Mouse (Mus musculus): ENCODE measurements around the gene Zfp2. TPM values are rescaled to one million over a fixed set of nuclear protein-coding genes. Genes with fewer than 3 reads are reported as not detected.

Gene Zfp2
- 8.5 and 9.8 TPM in 2 replicates for polyA plus RNA-seq (2012; ENCODE audit: insufficient read depth, insufficient read length, missing spikeins)

DNA sequence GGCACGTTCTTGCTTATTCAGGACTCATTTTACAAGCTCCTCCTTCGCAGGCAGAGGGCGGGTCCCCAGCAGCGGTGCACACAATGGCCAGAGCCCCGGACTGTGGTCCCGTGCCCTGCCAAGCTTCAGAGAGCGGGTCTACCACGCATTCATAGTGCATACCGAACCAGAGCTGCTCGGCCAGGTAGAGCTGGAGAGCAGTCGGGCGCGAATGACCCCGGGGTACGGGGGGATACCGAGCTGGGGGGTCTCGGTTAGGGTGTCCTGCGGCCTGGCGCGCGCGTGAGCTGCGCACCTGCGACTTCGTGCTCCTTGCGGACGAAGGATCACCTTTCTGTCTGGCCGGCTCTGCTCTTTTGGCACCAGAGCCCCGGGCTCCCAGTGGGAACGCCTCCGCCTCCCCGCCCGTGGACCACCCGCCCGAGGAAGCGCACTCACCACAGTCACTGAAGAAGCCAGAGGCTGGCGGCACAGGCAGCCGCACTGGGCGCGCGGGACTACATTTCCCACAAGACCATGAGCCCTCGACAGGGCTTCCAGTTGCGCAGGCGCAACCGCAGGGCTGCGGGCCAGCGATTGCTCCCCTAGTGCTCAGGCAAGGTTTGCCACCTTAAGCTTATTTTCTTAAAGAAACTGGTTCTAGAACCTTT, at the start of gene Zfp2:
Gene Zfp2, minus strand, starts transcription at position 495 of the 650 bp plus-strand sequence.
- H3K27ac ChIP-seq (replicated peaks; ENCODE audit: low read depth, low read length), result no peak within 1 kb of the TSS
- peak within 1 kb of the TSS; percentile 79 for H3K4me3 ChIP-seq (ENCODE audit: insufficient read depth, low read depth, low read length)
- H3K4me1 ChIP-seq (ENCODE audit: control insufficient read depth, insufficient read depth, insufficient read length, low read length), result no peaks in the 10 kb centered on the region

DNA sequence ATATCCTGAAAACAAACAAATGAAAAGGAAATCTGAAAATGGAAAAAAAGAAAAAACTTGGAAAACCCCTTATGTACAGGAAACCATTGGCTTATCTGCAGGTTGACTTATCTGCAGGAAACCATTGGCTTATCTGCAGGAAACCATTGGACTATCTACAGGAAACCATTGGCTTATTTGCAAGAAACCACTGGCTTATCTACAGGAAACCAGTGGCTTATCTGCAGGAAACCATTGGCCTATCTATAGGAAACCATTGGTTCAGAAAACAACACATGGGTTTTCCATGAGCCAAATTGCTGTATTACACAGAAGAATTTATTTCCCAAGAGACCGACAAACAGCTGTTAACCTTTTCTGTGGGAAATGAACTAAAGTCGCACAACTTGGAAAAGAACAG, 48.9 kb upstream of the Zfp2 start:
- H3K4me3 ChIP-seq (ENCODE audit: insufficient read depth, low read depth, low read length), result no peak overlapping the region
- H3K4me1 ChIP-seq (ENCODE audit: control insufficient read depth, insufficient read depth, insufficient read length, low read length), result peaks cover 2% of the 10 kb centered on the region; the same call in 1 of the 2 replicates
- no peak overlapping the region for H3K27ac ChIP-seq (replicated peaks; ENCODE audit: low read depth, low read length)

DNA sequence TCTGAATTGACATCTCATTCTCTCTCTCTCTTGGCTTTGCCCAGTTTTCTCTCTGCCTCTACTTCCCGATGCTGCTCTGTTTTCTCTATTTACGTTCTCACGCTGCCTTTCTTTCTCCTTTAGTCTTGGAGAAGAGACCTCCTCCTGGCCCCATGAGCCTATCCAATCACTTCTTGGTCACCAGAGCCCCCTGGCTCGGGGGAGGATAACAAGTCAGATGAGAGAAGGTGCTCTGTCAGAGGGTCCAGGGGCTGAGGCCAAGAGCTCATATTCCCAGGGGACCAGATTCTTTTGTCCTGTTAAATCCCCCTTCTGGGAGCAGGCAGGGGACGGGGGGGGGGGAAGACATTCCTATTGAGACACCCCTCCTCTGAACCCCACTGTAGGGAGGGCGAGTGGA, 37.7 kb upstream of the Zfp2 start, which contains the start of gene Prop1:
Gene Prop1, minus strand, starts transcription at position 101 of the 400 bp plus-strand sequence.
- H3K4me1 ChIP-seq (ENCODE audit: control insufficient read depth, insufficient read depth, insufficient read length, low read length), result no peaks in the 10 kb centered on the region
- H3K4me3 ChIP-seq (ENCODE audit: insufficient read depth, low read depth, low read length), result no peak within 1 kb of the TSS
- H3K27ac ChIP-seq (replicated peaks; ENCODE audit: low read depth, low read length), result no peak within 1 kb of the TSS

DNA sequence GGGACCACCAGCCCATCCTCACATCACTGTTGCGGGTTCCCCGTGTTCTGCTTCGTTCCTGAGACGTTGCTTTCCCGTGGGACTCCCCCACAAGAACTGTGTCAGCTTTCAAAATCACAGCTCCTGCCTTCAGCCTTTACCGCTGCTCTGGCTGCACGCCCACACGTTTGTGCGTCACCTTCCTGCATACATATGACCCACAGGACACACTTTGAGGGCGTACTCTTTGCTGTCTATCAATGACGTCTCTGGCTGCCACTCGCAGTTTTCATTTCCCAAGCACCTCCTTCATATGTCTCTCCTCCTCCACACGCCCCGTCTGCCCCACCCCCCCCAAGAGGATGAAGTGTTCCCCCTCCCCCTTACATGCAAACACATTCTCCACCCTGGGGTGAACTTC, 36.3 kb upstream of the Zfp2 start:
- H3K4me3 ChIP-seq (ENCODE audit: insufficient read depth, low read depth, low read length), result no peak overlapping the region
- H3K4me1 ChIP-seq (ENCODE audit: control insufficient read depth, insufficient read depth, insufficient read length, low read length), result no peaks in the 10 kb centered on the region
- no peak overlapping the region for H3K27ac ChIP-seq (replicated peaks; ENCODE audit: low read depth, low read length)

DNA sequence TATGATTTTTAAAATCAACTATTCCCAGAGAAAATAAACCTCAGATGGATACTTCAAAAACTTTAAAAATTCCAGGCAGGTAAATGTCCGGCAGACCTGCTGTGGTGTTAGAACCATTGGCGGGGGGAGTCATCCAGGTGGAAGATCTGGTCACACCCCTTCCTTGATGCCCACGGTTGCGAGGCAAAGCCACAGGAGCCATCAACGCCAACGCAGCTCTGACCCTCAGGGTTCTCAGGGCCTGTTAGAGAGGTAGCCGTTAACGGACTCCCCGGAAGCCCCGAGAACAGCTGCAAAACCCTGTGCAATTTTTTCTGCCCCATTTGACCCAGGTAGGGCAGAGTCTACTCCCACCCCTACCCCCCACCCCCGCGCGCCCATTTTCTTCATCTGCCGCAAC, 27.5 kb upstream of the Zfp2 start, which contains the start of gene 4933414I15Rik:
Gene 4933414I15Rik, minus strand, starts transcription at position 260 of the 400 bp plus-strand sequence.
- Histone ChIP-seq H3K4me1 (ENCODE audit: control insufficient read depth, insufficient read depth, insufficient read length, low read length) (no peaks in the 10 kb centered on the region), H3K27ac (replicated peaks; ENCODE audit: low read depth, low read length) (no peak within 1 kb of the TSS), H3K4me3 (ENCODE audit: insufficient read depth, low read depth, low read length) (no peak within 1 kb of the TSS)

DNA sequence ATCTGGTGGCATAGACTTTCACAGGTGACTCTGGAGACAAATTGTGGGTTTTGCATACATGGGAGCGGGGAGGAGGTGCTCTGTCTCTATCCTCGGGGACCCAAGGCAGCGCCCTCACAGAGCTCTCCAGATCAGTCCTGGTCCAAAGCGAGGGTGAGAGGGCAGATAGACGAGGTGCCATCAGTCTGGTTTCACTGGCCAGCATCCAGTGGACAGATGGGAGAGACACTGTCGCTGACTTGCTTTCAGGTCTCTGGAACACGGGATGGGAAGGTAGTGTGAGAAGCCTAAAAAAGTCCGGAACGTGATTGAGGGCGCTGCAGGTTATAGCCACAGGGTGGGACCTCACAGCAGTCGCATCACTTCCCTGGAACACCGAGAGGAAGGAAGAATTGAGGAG, 26.4 kb upstream of the Zfp2 start:
- Histone ChIP-seq H3K4me3 (ENCODE audit: insufficient read depth, low read depth, low read length) (no peak overlapping the region), H3K27ac (replicated peaks; ENCODE audit: low read depth, low read length) (no peak overlapping the region), H3K4me1 (ENCODE audit: control insufficient read depth, insufficient read depth, insufficient read length, low read length) (no peaks in the 10 kb centered on the region)

DNA sequence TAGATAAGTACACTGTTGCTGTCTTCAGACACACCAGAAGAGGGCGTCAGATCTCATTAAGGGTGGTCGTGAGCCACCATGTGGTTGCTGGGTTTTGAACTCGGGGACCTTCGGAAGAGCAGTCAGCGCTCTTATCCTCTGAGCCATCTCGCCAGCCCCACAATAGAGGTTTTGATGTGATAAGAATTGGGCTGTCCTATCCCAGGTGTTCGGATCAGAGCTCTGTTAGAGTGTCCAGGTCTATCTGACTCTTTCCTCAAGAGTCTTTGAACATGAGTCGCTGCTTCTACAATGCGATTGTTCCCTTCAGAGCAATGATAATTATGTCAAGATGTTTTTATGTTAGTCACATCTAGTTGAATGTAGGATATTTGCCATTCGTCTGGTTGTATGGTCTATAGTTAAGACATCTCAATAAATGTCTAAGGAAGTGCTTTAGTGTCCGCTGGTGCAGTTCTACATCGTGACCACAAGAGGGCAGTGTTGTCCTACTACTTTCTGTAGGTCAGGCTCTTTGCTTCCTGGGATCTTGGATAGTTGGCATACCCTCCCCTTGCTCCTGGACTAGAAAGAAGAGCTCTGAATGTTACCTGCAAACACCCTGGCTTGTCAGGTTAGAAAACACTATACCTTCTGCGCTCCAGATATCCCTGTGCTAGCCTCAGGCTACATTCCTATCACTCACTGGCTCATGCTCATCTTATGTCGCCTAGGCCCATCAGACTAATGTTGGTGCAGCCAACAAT, 23.8 kb upstream of the Zfp2 start:
- Histone ChIP-seq H3K4me3 (ENCODE audit: insufficient read depth, low read depth, low read length) (no peak overlapping the region), H3K4me1 (ENCODE audit: control insufficient read depth, insufficient read depth, insufficient read length, low read length) (no peaks in the 10 kb centered on the region), H3K27ac (replicated peaks; ENCODE audit: low read depth, low read length) (no peak overlapping the region)

DNA sequence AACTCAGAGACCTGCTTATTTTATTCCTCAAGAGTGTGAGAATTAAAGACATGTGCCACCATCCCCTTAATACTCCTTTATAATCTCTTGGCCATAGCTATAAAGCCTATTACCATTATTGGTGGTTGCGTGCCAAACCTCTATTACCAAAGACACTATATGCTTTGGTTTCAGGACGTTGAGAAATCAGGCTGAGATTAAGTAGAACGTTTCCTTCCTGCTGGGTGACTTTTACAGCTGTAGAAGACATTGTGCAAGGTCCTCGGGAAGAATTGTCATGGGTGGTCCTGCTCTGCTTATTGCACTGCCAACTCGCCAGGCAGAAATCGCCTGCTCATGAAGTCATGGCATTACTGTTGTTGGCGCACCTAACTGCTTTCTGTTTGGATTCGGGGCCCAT, 22.5 kb upstream of the Zfp2 start:
- H3K27ac ChIP-seq (replicated peaks; ENCODE audit: low read depth, low read length), result no peak overlapping the region
- H3K4me3 ChIP-seq (ENCODE audit: insufficient read depth, low read depth, low read length), result no peak overlapping the region

DNA sequence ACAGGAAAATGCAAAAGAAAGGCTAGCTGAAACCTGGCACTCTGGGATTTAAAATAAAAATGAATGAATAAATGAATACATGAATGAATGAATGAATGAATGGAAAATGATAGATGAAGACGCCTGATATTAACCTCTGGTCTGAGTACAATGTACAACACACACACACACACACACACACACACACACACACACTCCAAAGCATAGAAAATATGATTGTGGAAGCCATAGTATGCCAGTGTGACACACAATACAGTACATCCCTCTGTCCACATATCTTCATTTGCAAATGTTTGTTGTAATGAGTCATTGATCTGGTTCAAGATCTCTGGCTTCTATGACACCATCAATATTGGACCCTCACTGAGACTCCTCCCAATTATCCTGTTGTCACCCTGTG, 16.1 kb upstream of the Zfp2 start:
- Histone ChIP-seq H3K27ac (replicated peaks; ENCODE audit: low read depth, low read length) (no peak overlapping the region), H3K4me3 (ENCODE audit: insufficient read depth, low read depth, low read length) (no peak overlapping the region), H3K4me1 (ENCODE audit: control insufficient read depth, insufficient read depth, insufficient read length, low read length) (no peaks in the 10 kb centered on the region; the same call in 1 of the 2 replicates)

More for the DNA sequence above, 22.5 kb upstream of the Zfp2 start:
- no peaks in the 10 kb centered on the region for H3K4me1 ChIP-seq (ENCODE audit: control insufficient read depth, insufficient read depth, insufficient read length, low read length)

DNA sequence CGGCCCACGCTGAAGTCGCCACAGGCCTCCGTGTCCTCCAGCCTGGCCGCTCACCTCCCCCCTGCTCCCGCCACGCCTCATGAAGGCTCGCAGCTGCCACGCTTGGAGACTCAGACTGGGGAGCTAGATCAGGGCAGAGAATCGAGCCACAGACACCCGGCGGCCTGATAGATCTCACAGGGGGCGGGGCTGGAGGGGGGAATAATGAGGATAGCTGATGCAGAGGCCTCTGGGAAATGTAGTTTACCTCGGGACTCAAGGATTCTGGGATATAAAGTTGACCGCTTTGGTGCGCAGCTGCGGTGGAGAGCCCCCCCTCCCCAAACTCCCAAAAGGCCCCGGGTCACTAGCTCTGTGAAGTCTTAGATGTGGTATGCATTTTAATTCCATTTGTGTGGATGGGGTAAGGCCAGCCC, 15.5 kb upstream of the Zfp2 start, which contains the start of gene Zfp354b:
Gene Zfp354b, minus strand, starts transcription at position 183 of the 416 bp plus-strand sequence.
- H3K4me3 ChIP-seq (ENCODE audit: insufficient read depth, low read depth, low read length), result peak within 1 kb of the TSS; percentile 93
- H3K27ac ChIP-seq (replicated peaks; ENCODE audit: low read depth, low read length), result peak within 1 kb of the TSS; percentile 40; the same call in 1 of the 2 replicates
- H3K4me1 ChIP-seq (ENCODE audit: control insufficient read depth, insufficient read depth, insufficient read length, low read length), result no peaks in the 10 kb centered on the region; the same call in 1 of the 2 replicates

DNA sequence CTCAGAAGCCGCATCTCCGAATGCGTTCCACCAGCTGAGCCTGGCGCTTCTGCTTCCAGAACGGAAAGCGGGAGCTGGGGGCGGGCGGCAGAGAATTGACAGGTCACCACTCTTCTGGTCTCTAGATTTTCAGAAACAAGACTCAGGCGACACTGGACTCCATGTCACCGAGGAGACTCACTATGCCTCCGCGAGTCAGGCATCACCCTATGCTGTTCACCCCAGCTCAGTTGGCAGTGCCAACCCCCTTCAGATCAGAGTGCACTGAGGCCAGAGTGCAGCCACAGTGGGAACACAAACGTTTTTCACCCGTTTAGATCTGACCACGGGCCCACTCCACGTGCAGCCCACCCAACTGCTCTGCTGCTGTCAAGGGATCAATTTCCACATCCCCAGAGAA, 15.1 kb upstream of the Zfp2 start:
- H3K27ac ChIP-seq (replicated peaks; ENCODE audit: low read depth, low read length), result peak overlapping the region; percentile 40; the same call in 1 of the 2 replicates
- peak overlapping the region; percentile 93 for H3K4me3 ChIP-seq (ENCODE audit: insufficient read depth, low read depth, low read length)
- no peaks in the 10 kb centered on the region; the same call in 1 of the 2 replicates for H3K4me1 ChIP-seq (ENCODE audit: control insufficient read depth, insufficient read depth, insufficient read length, low read length)

DNA sequence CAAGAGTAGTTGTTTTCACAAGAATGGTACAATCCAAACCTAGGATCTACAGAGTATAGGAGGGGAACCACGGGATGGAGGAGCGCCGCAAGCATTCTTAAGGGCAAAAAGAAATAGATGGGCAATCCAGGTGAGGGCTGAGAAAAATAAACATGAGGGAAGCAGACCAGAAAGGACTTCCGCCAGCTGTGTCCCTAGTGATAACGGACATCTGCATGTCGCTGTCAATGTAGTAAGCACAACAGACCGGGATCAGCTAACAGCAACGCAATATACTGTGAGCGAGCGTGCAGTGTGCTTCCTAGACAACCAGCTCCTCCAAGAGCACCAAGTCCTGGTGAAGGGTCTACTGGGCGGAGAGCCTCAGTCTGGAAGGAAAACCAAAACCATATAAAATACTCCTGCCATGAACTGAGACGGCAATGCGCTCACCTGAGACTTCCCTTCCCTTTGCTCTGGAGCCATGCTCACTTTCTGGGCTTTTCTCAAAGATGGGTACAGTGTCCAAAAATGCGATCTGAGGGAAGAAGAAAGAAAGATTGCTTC, 14.6 kb upstream of the Zfp2 start:
- Histone ChIP-seq H3K4me3 (ENCODE audit: insufficient read depth, low read depth, low read length) (peak overlapping the region; percentile 93), H3K27ac (replicated peaks; ENCODE audit: low read depth, low read length) (no peak overlapping the region), H3K4me1 (ENCODE audit: control insufficient read depth, insufficient read depth, insufficient read length, low read length) (no peaks in the 10 kb centered on the region; the same call in 1 of the 2 replicates)

DNA sequence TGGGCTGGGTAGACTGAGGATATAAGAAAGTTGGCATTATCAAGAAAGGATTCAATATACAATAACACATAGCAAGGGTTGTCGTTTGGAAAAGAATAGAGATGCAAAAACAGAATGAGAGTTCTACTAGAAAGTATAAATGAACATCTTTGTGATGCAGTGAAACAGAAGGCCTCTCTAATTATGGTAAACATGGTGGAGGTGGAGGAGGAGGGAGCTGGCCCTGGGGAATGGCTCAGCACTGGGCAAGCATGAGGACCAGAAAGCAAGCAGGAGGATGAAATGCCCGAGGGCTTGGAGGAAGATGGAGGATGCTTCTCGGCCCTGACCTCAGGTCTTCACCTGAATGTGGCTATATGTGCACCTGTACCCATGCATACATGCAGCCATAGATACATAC, 1.5 kb downstream of the Zfp2 start:
- Histone ChIP-seq H3K27ac (replicated peaks; ENCODE audit: low read depth, low read length) (no peak overlapping the region), H3K4me1 (ENCODE audit: control insufficient read depth, insufficient read depth, insufficient read length, low read length) (no peaks in the 10 kb centered on the region), H3K4me3 (ENCODE audit: insufficient read depth, low read depth, low read length) (no peak overlapping the region)

DNA sequence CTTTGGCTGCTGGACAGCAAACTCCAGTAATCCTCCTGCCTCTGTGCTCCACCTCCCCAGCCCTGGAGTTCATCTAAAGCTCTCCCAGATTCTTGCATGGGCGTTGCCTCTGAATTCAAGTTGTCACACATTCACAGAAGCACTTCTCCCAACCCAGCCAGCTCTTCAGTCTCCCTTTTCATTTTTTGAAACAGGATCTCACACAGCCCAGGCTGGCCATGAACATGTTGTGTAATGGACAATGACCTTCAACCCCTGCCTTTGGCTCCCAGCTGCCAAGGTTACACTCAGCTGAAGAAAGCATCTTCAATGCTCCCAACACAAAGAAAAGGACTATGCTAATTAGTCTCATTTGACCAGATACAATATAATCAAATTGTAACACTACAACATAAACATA, 2.7 kb downstream of the Zfp2 start:
- no peak overlapping the region for H3K27ac ChIP-seq (replicated peaks; ENCODE audit: low read depth, low read length)
- no peak overlapping the region for H3K4me3 ChIP-seq (ENCODE audit: insufficient read depth, low read depth, low read length)
- no peaks in the 10 kb centered on the region for H3K4me1 ChIP-seq (ENCODE audit: control insufficient read depth, insufficient read depth, insufficient read length, low read length)

DNA sequence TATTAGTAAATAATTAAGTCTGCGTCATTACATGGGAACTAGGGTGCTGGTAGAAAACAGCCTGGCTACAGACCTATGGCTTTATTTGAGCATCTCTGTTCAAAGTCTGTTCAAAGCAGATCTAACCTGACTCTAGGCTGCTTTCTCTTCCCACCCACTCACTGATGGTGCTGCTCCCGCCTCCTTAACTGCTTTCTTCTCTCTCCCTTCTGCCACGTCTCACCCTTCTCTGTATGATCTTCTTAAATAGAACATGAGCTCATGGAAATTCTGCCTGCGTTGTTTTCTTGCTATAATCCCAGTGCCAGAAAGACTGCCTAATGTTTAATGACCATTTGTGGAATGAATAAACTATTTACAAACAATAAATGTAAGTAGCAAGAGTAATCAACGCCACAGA, 7.8 kb downstream of the Zfp2 start:
- H3K27ac ChIP-seq (replicated peaks; ENCODE audit: low read depth, low read length), result no peak overlapping the region
- no peak overlapping the region for H3K4me3 ChIP-seq (ENCODE audit: insufficient read depth, low read depth, low read length)

More for the DNA sequence above, 7.8 kb downstream of the Zfp2 start:
- no peaks in the 10 kb centered on the region for H3K4me1 ChIP-seq (ENCODE audit: control insufficient read depth, insufficient read depth, insufficient read length, low read length)
